Mouse (Mus musculus): ENCODE measurements around the gene Gm49387. TPM values are rescaled to one million over a fixed set of nuclear protein-coding genes. Genes with fewer than 3 reads are reported as not detected.

Gene Gm49387
- polyA plus RNA-seq, 1 experiment from 2014 or later: not detected

DNA sequence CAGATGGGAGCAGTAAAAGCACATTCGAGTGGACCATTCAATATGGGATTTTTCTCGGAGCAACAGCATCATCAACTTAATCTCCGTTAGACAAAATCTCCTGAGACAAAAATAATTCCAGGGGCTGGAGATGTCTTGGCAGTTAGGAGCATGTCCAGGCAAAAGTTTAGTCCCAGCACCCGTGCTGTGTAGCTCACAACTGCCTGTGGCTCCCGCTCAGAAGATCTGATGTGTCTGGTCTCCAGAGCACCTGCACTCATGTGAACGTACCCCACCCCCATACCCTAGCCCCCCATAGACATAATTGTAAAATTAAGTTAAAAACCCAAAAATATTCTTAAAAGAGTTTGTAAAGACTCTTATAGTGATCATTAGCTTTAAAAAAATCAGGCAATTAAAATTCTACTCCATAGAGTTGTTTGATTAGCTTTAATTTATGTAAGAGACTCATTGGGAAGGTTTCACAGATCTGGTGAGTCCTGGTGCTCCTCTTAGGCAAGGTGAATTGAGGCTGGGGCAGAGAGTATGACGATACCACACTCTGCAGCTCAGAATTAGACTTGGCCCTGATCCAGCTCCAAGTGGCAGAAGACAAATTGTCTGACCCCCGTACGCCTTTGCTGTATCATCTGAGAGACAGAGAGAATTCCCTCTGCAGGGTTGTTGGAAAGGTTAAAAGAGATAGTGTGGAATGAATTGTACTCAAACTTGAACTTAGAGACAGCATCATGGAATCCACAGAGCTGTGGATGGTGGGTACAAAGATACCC lies 62.5 kb downstream of the Gm49387 start:
- H3K9ac ChIP-seq (replicated peaks): no peak overlapping the region
- no peak overlapping the region for H3K4me3 ChIP-seq (replicated peaks)
- H3K27ac ChIP-seq: no peak overlapping the region
- no peaks in the 10 kb centered on the region for H3K9me3 ChIP-seq
- no peak overlapping the region for H3K4me2 ChIP-seq (replicated peaks)
- ATAC-seq: no peak
- H3K36me3 ChIP-seq: no peaks in the 10 kb centered on the region
- H3K27me3 ChIP-seq: no peaks in the 10 kb centered on the region
- WGBS: 65% methylated on average over 9 of the region's 9 CpGs
- no peaks in the 10 kb centered on the region for H3K4me1 ChIP-seq (replicated peaks)

DNA sequence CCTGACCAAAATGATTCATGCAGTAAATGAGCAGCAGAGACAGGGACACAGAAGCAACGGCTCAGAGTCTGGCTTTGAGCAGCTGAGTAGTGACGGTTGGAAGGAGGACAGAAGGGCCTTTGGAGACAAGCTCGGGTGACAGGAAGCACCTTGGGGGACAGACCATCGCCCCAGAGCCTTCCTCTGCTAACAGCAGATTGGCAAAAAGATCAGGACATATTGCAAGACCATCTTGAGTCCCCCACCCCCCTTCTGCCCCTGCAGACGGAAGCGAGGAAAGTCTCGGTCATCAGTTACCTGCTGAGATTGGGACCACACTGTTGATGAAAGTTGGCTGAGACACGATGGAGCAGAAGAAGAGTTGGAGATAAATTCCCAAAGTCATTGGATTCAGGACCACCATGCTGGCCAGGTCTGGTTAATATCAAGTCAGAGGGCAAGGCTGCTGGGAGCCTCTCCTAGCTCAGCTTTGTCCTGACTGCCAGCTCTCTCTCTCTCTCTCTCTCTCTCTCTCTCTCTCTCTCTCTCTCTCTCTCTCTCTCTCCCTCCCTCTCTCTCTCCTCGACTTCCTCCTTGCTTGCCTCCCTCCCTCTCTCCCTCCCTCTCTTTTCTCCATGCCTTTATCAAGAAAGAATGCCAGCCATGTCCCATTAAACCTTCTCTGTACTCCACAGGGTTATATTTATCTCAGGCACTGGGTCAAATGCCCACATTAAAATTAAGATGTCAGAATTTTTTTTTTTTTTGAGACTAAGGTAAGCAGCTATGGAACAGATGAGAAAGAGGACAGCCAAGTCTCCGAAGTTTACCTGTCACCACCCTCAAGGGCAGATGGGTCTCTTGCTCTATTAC lies 63.6 kb downstream of the Gm49387 start:
- Histone ChIP-seq H3K4me2 (replicated peaks) (no peak overlapping the region), H3K4me3 (replicated peaks) (no peak overlapping the region), H3K27me3 (no peaks in the 10 kb centered on the region), H3K36me3 (no peaks in the 10 kb centered on the region), H3K9me3 (no peaks in the 10 kb centered on the region), H3K27ac (no peak overlapping the region), H3K9ac (replicated peaks) (no peak overlapping the region), H3K4me1 (replicated peaks) (no peaks in the 10 kb centered on the region)
- whole genome bisulfite sequencing: 67% methylated on average over 10 of the region's 10 CpGs
- no peak for ATAC-seq

DNA sequence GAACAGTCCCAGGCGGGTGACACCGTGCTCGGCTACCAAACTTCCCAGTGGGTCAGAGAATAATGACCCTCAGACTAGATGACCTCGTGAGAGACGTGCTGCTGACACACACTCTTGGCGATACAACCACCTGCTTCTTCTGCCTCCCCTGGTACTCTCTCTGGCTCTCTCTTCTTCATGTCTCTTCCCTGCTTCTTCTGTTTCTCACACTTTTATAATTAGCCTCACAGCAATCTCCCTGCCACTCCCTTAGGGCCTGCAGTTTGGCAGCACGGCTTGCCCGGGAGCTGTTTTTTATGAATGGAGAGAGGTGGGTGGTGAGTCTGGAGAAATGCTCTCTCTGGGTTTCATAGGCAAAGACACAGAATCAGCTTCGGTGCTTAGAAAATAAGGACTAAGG lies 64.8 kb downstream of the Gm49387 start:
- H3K4me2 ChIP-seq (replicated peaks): no peak overlapping the region
- H3K27ac ChIP-seq: no peak overlapping the region
- 90% methylated on average over 9 of the region's 9 CpGs for WGBS
- no peaks in the 10 kb centered on the region for H3K27me3 ChIP-seq
- H3K9ac ChIP-seq (replicated peaks): no peak overlapping the region
- no peaks in the 10 kb centered on the region for H3K36me3 ChIP-seq
- ATAC-seq: no peak
- no peak overlapping the region for H3K4me3 ChIP-seq (replicated peaks)
- no peaks in the 10 kb centered on the region for H3K9me3 ChIP-seq
- H3K4me1 ChIP-seq (replicated peaks): no peaks in the 10 kb centered on the region

DNA sequence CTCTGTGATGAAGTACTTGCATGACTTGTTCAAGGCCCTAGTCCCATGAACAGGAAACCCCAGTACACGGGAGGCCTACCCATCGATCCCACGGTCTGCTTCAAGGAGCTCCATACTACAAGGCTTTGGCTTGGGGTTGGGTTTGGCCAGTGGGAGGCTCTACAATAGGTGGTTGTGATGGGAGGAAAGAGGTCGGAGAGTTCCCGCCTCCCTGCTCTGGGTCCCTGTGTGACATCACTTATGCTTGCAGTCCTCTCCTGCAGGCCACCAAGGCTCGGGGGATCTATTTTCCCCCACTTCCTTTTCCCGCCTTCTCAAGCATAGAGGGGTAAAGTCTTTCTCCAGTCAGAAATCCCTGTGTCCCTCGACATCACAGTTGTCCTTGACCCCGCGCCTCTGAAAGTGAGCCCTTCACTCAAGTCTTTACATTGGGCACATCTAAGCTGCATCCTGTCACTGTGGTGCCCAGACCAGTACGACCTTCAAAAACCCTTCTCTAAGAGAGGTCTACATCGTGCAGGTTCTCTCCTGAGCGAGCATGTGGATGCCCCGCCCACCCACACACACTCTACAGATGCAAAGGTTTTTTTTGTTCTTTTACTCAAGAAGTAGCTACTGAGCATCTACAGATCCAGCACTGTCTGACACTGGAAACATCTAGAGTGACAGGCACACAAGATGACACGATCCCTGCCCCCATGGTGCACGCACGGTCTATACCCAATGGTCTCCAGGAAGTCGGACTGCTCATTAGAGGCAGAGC lies 65.6 kb downstream of the Gm49387 start:
- WGBS: 91% methylated on average over 18 of the region's 18 CpGs
- H3K9me3 ChIP-seq: no peaks in the 10 kb centered on the region
- H3K4me1 ChIP-seq (replicated peaks): no peaks in the 10 kb centered on the region
- no peak overlapping the region for H3K4me2 ChIP-seq (replicated peaks)
- no peaks in the 10 kb centered on the region for H3K27me3 ChIP-seq
- H3K4me3 ChIP-seq (replicated peaks): no peak overlapping the region
- no peak overlapping the region for H3K9ac ChIP-seq (replicated peaks)
- H3K27ac ChIP-seq: no peak overlapping the region
- no peaks in the 10 kb centered on the region for H3K36me3 ChIP-seq
- ATAC-seq: no peak

DNA sequence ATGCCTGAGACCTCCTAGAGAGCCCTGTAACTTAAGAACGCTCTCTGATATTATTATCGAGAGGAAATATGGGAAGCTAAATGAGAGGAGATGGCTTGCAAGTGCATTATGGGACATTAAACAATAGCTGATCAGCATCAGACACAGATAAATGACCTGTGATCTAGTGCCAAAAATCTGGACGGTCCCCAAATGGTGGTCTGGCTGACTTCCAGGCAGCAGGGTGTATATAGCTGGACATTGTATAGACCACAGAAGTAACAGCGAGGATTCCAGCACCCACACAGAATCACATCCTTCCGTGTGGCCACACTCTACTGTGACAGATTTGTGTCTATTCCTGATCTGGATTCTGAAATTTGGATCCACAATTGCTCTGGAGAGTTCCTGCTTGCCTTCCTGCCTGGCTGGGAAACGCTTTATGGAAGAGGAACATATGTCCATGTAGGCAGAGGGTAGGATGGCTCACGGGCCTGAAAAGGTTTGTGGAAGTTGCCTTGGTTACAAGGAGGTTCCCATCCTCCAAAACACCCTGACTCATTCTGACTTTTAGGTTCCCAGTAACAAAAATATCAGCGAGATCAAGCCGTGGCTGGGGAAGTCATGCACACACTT lies 68.0 kb downstream of the Gm49387 start:
- H3K9me3 ChIP-seq: no peaks in the 10 kb centered on the region
- no peak overlapping the region for H3K4me3 ChIP-seq (replicated peaks)
- H3K4me2 ChIP-seq (replicated peaks): no peak overlapping the region
- H3K36me3 ChIP-seq: no peaks in the 10 kb centered on the region
- WGBS: 86% methylated on average over 9 of the region's 9 CpGs
- H3K9ac ChIP-seq (replicated peaks): no peak overlapping the region
- no peak for ATAC-seq
- H3K4me1 ChIP-seq (replicated peaks): 0 out of 2 replicates have a peak, but pooled peaks cover 7% of the 10 kb centered on the region
- no peaks in the 10 kb centered on the region for H3K27me3 ChIP-seq
- no peak overlapping the region for H3K27ac ChIP-seq

DNA sequence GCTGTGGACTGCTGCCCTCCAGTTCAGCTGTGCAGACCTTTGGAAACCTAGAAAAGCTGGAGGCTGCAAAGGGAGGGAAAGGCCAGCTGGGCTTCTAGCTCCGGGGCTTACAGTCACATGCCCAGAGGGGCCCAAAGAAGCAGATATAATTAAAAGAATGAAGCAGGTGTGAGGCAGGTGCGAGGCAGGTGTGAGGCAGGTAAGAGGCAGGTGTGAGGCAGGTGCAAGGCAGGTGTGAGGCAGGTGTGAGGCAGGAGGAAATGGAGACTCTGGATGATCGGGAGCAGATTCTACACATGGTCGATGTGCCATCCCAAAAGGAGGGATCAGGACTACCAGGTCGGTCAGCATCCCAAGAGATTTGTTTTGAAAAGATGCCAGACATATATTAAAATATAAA lies 69.3 kb downstream of the Gm49387 start:
- Histone ChIP-seq H3K27ac (no peak overlapping the region), H3K4me2 (replicated peaks) (no peak overlapping the region), H3K27me3 (no peaks in the 10 kb centered on the region), H3K4me1 (replicated peaks) (0 out of 2 replicates have a peak, but pooled peaks cover 7% of the 10 kb centered on the region), H3K9me3 (no peaks in the 10 kb centered on the region), H3K36me3 (no peaks in the 10 kb centered on the region), H3K4me3 (replicated peaks) (no peak overlapping the region), H3K9ac (replicated peaks) (no peak overlapping the region)
- no peak for ATAC-seq
- 88% methylated on average over 5 of the region's 5 CpGs for WGBS

DNA sequence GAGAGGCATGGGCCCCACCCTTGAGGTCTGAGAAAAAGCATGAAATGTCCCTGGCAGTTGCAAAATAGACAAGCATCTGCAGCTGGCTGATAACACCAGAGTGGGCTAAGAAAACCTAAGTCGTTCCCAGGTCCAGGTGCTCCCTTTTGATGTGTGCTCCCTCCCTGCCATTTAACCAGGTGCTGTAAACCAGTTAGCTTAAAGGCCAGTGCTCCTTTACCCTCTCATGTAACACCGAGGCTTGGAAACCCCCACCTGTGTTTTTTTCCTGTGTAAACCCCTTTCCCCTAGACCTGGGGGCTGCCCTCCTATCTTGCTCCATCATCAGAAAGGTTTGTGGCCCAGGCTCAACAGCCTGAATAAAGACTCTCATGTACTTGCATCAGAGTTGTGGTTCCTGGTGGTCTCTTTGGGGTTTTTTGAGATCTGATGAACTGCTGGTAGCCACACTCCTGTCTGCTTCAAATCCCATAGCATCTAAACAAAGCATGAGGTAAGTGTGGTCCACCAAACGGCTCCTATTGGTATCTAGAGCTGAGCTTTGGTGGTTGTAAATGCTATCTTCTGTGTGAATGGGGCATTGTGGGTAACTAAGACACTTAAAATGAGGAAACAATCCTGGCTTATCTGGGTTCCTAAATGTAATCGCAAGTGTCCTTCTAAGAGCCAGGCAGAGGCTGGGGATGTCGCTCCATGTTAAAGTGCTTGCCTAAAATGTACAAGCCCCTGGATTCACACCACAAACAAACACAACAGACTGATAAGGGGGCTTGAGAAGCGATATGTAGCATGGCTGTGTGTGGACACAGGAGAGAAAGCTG lies 70.3 kb downstream of the Gm49387 start:
- H3K4me3 ChIP-seq (replicated peaks): no peak overlapping the region
- 84% methylated on average over 6 of the region's 6 CpGs for WGBS
- H3K4me2 ChIP-seq (replicated peaks): no peak overlapping the region
- no peaks in the 10 kb centered on the region for H3K27me3 ChIP-seq
- 0 out of 2 replicates have a peak, but pooled peaks cover 7% of the 10 kb centered on the region for H3K4me1 ChIP-seq (replicated peaks)
- H3K9ac ChIP-seq (replicated peaks): no peak overlapping the region
- no peak for ATAC-seq
- H3K27ac ChIP-seq: no peak overlapping the region
- no peaks in the 10 kb centered on the region for H3K9me3 ChIP-seq
- no peaks in the 10 kb centered on the region for H3K36me3 ChIP-seq

DNA sequence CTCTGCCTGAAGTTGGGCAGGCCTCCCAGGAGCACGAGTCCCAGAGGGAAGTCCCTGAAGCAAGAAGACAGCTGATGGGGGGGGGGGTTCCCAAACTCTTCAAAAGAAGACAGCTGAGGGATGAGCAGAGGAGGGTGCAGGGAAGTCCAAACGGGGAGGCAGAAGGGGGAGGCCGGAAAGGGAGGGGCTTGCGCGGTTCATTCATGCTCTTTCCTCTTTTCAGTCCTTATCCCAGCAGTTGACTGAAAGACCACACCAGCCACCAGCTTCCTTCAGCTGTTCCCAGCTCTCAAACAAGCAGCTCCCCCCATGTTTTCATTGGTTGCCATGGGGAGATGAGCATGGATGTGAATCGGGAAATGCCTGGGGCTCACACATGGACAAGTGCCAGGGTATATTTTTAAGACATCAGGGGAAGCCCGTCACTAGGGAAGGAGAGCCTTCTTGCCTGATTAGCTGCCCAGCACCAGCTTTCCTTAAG lies 71.5 kb downstream of the Gm49387 start:
- no peak overlapping the region for H3K9ac ChIP-seq (replicated peaks)
- H3K4me1 ChIP-seq (replicated peaks): 0 out of 2 replicates have a peak, but pooled peaks cover 7% of the 10 kb centered on the region
- no peaks in the 10 kb centered on the region for H3K9me3 ChIP-seq
- no peak overlapping the region for H3K4me3 ChIP-seq (replicated peaks)
- H3K4me2 ChIP-seq (replicated peaks): no peak overlapping the region
- H3K27me3 ChIP-seq: no peaks in the 10 kb centered on the region
- WGBS: 60% methylated on average over 7 of the region's 7 CpGs
- no peak for ATAC-seq
- no peak overlapping the region for H3K27ac ChIP-seq
- no peaks in the 10 kb centered on the region for H3K36me3 ChIP-seq

DNA sequence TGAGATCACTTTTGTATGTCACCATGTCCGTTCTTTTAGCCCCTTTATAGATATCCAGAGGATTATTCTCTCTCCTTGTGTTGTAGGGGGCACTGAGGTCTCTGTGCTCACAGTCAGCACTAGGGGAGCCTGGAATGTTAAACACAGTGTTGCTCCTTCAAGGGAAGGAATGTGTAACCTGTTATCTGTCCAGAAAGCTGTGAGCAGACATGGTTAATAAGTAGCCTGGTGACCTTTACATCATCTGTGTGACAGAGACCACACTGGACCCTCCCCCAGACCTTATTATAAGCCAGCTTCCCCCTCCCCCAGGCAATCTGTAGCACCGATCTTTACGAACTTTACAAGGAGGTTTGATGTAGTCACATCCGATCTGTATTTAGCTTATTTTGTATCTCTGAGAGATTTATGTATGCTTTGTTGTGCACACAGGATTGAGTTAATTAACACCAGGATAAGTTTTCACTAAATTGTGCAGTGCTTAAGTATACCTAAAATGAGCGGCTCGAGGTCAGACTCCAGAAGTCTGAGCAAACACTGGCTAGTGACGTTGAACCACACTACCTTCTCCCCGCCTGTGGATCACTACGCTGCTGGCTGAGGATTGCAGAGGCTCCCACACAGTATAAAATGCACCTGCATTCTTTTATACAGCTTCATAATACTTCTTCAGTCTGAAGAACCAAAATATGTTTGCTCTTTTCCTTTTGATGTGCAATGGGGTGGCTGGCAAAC lies 75.0 kb downstream of the Gm49387 start:
- 0 out of 2 replicates have a peak, but pooled peaks cover 7% of the 10 kb centered on the region for H3K4me1 ChIP-seq (replicated peaks)
- no peak overlapping the region for H3K27ac ChIP-seq
- no peak overlapping the region for H3K9ac ChIP-seq (replicated peaks)
- no peak for ATAC-seq
- H3K27me3 ChIP-seq: no peaks in the 10 kb centered on the region
- H3K36me3 ChIP-seq: no peaks in the 10 kb centered on the region
- H3K4me3 ChIP-seq (replicated peaks): no peak overlapping the region
- H3K9me3 ChIP-seq: no peaks in the 10 kb centered on the region
- WGBS: 78% methylated on average over 9 of the region's 9 CpGs
- no peak overlapping the region for H3K4me2 ChIP-seq (replicated peaks)

DNA sequence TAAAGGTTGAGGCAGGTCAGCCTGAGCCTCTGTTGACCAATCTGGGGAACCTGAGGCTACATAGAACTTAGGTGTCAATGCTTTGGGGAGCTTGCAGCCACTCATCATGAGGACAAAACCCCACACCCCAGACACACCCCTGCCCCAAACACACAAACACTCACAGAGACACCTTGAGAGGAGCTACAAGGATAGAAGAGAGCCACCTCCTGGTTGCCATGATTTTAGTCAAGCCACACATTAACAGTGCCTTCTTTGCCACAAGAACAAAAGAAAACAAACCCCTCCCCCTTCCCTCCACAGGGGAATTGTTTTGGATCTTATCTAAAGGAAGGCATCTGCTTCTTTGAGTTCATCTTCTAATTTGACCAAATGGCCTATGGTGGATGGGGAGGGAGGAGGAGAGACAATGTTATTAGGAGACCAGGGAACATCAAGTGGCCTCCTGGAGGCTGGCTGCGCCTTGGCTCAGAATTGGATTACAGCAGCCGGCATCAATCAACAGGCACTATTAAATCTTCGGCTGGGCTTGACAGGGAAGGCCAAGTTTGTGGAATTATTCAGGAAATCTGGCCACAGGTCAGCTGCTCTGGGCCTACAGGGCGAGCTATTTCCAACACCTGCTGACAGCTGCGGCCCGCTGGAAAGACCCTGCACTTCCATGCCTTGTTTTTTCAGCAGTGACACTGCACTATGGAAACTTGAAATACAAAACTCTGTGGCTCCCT lies 76.1 kb downstream of the Gm49387 start:
- ATAC-seq: no peak
- H3K4me3 ChIP-seq (replicated peaks): no peak overlapping the region
- H3K27ac ChIP-seq: no peak overlapping the region
- H3K36me3 ChIP-seq: no peaks in the 10 kb centered on the region
- H3K9me3 ChIP-seq: no peaks in the 10 kb centered on the region
- 41% methylated on average over 6 of the region's 6 CpGs for WGBS
- no peaks in the 10 kb centered on the region for H3K27me3 ChIP-seq
- H3K9ac ChIP-seq (replicated peaks): no peak overlapping the region
- H3K4me2 ChIP-seq (replicated peaks): no peak overlapping the region
- H3K4me1 ChIP-seq (replicated peaks): 0 out of 2 replicates have a peak, but pooled peaks cover 7% of the 10 kb centered on the region

Measured in midbrain, embryonic 13.5 days (tissue).